Mouse (Mus musculus) forebrain, embryonic 15.5 days (tissue): ENCODE data around the gene Krt23. TPM values are rescaled to one million over a fixed set of nuclear protein-coding genes. Genes with fewer than 3 reads are reported as not detected.

Source experiments
- ATAC-seq: fragments of 200-750 bp; cut with Nextera tagmentation; replicated peaks from 2 replicates; pipeline ENCODE4 v1.8.0; 2017; ENCODE audit warnings: mild to moderate bottlenecking, moderate TSS enrichment, moderate library complexity
- H3K27ac ChIP-seq: fragments of 300-500 bp; sonication (generic); replicated peaks from 2 replicates; pipeline ENCODE4 v1.5.1; 2015; ENCODE audit warnings: mild to moderate bottlenecking, inconsistent platforms
- H3K27me3 ChIP-seq: fragments of 300-500 bp; sonication (generic); 2 replicates; pipeline ENCODE4 v1.6.1; 2015; ENCODE audit warnings: inconsistent platforms
- H3K36me3 ChIP-seq: fragments of 300-500 bp; sonication (generic); 2 replicates; pipeline ENCODE4 v1.6.1; 2015; ENCODE audit warnings: mild to moderate bottlenecking, inconsistent platforms
- H3K4me1 ChIP-seq: fragments of 300-500 bp; sonication (generic); 2 replicates; pipeline ENCODE4 v1.6.1; 2015; ENCODE audit warnings: inconsistent platforms
- H3K4me2 ChIP-seq: fragments of 300-500 bp; sonication (generic); replicated peaks from 2 replicates; pipeline ENCODE4 v1.6.1; 2015; ENCODE audit warnings: mild to moderate bottlenecking, inconsistent platforms
- H3K4me3 ChIP-seq: fragments of 300-500 bp; sonication (generic); 2 replicates; pipeline ENCODE4 v1.5.1; 2015; ENCODE audit warnings: mild to moderate bottlenecking, inconsistent platforms
- H3K9ac ChIP-seq: fragments of 300-500 bp; sonication (generic); replicated peaks from 2 replicates; pipeline ENCODE4 v1.6.1; 2015; ENCODE audit warnings: mild to moderate bottlenecking, inconsistent platforms
- H3K9me3 ChIP-seq: fragments of 300-500 bp; sonication (generic); 2 replicates; pipeline ENCODE4 v1.6.1; 2016; ENCODE audit warnings: inconsistent platforms
- WGBS: fragments of 180-500 bp; shearing (Covaris S2); methylation state at CpG from one replicate; pipeline ENCODE4 v1.1.7; 2015; ENCODE audit warnings: mixed read lengths; 5-methylcytosine and 5-hydroxymethylcytosine counted together
- polyA plus RNA-seq: library from polyadenylated mRNA; unstranded; fragments of >200 nt; fragmentation: Nextera tagmentation; extraction: Ambion mirVana; gene quantifications from 2 replicates; pipeline ENCODE4 v1.2.1, GENCODE M21; 2015

Gene Krt23
- polyA plus RNA-seq: 0.10 TPM in 1 of 2 replicates, not detected in the other

DNA sequence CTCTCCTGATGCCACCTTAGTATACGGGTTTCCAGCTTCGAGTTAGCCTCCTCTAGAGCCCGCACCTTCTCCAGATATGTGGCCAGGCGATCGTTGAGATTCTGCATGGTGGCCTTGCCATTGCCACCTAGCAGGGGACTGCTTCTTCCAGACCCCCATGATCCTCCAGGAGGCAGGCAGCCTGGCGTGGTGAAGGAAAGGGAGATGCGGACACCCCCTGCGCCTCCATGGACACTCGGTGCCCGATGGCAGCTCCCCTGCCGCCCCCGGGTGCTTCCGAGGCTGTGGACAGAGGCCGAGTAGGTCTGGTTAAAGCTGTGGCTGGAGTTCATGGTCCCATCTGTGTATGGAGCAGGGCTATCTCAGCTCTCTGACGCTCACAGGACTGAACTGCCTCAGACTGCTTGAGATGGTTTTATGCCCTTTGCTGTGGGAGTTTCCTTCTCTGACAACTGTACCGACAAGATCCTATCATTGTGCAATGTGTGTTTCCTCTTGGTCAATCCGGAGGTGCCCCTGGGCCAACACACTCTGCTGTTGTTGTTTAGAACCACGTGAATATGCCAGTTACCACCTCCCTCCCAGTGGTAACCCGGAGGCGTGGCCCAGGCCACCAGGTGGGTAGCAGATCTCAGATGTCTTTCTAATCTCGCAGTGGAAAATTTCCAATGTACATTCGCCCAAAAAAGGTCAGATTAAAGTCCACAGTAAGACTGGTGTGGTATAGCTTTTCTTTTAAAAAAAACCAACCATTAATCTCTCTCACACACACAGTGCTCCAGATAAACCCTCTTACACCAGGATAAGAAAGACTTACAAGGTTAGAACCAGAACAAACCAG, at the start of gene Krt23:
Gene Krt23 (minus strand): TSS at position 405 of the 841 bp plus-strand sequence.
- Histone ChIP-seq H3K4me3 (no peak within 1 kb of the TSS), H3K4me1 (0 out of 2 replicates have a peak, but pooled peaks cover 7% of the 10 kb centered on the region), H3K27ac (no peak within 1 kb of the TSS), H3K9me3 (no peaks in the 10 kb centered on the region), H3K36me3 (no peaks in the 10 kb centered on the region), H3K27me3 (no peaks in the 10 kb centered on the region), H3K9ac (no peak within 1 kb of the TSS), H3K4me2 (no peak within 1 kb of the TSS)
- 86% methylated on average over 22 of the region's 22 CpGs for WGBS
- no peak for ATAC-seq

DNA sequence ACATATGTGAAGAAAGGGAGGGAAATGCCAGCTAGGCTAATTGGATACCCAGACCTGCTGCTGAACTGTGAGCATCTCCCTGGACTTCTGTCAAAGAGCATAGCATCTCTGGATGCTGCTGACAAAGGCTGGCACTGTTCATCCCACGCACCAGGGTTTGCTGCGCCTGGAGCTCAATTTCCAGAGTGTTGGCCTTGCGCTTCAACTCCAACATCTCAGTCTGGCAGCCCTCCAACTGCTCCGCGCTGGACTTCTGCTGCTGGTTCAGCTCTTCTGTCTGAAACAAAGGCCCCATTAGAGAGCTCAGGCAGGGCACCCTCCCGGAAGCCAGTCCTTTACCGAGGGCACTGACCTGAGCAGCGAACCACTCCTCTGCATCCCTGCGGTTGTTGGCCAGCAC, 46.8 kb upstream of the Krt23 start:
- Histone ChIP-seq H3K36me3 (no peaks in the 10 kb centered on the region), H3K4me2 (no peak overlapping the region), H3K27ac (no peak overlapping the region), H3K4me3 (no peak overlapping the region), H3K4me1 (peaks cover 4% of the 10 kb centered on the region; the same call in 1 of the 2 replicates), H3K9me3 (no peaks in the 10 kb centered on the region), H3K27me3 (no peaks in the 10 kb centered on the region), H3K9ac (no peak overlapping the region)
- WGBS: 32% methylated on average over 9 of the region's 9 CpGs
- ATAC-seq: no peak

DNA sequence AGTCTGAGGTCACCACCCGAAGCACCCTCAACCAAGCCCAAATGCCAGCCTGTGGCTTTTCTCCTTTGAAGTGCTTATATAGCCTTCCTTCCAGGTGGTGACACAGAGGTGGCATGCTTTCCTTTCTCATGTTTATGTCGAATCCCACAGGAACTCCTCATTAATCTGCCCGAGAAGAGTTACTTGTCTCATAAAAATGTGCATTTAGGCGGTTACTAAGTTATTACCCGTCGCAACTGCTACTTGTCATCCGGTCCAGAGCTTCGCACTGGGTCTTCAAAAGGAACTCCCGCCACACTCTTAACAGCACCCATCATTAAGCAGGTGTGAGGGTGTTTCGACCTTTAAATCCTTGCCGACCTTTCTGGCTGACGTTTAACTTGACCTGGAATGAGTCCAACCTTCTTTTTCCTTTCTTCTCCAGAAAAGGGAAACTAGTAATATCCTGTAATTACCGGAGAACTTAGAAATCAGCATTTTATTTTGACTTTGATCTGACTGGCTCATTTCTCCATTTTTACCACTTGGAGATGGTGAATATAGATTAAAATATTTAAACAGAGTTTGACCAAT, 28.4 kb upstream of the Krt23 start, which contains the start of gene Krt39:
Gene Krt39 (minus strand): TSS at position 51 of the 573 bp plus-strand sequence.
- Histone ChIP-seq H3K27me3 (no peaks in the 10 kb centered on the region), H3K9ac (no peak within 1 kb of the TSS)
- 87% methylated on average over 13 of the region's 13 CpGs for WGBS

DNA sequence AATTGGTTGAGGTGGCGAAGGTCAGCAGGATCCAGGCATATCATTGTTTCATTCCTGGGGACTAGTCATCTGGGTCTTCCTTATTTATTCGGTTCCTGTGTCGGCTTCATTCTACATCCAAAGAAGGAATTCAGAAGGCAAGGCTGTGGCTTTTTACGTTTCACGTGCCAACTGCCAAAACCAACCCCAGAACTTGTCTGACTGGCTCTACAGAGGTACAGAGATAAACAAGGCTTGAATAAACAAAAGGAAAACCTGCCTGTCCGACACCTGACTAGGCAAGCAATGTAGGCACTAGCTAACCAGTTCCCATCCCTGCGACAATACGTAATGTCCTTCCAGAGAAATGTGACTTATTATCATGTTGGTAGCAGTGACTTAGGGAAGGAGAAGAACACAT, 21.2 kb upstream of the Krt23 start:
- 89% methylated on average over 8 of the region's 8 CpGs for WGBS
- H3K9me3 ChIP-seq: no peaks in the 10 kb centered on the region
- H3K9ac ChIP-seq: no peak overlapping the region
- no peaks in the 10 kb centered on the region for H3K4me1 ChIP-seq
- H3K27ac ChIP-seq: no peak overlapping the region
- no peaks in the 10 kb centered on the region for H3K36me3 ChIP-seq
- no peak for ATAC-seq
- no peak overlapping the region for H3K4me2 ChIP-seq
- no peak overlapping the region for H3K4me3 ChIP-seq
- no peaks in the 10 kb centered on the region for H3K27me3 ChIP-seq

More for the DNA sequence above, 28.4 kb upstream of the Krt23 start, which contains the start of gene Krt39:
- Histone ChIP-seq H3K9me3 (no peaks in the 10 kb centered on the region), H3K27ac (no peak within 1 kb of the TSS), H3K4me2 (no peak within 1 kb of the TSS), H3K4me1 (no peaks in the 10 kb centered on the region), H3K36me3 (no peaks in the 10 kb centered on the region), H3K4me3 (no peak within 1 kb of the TSS)
- ATAC-seq: no peak

DNA sequence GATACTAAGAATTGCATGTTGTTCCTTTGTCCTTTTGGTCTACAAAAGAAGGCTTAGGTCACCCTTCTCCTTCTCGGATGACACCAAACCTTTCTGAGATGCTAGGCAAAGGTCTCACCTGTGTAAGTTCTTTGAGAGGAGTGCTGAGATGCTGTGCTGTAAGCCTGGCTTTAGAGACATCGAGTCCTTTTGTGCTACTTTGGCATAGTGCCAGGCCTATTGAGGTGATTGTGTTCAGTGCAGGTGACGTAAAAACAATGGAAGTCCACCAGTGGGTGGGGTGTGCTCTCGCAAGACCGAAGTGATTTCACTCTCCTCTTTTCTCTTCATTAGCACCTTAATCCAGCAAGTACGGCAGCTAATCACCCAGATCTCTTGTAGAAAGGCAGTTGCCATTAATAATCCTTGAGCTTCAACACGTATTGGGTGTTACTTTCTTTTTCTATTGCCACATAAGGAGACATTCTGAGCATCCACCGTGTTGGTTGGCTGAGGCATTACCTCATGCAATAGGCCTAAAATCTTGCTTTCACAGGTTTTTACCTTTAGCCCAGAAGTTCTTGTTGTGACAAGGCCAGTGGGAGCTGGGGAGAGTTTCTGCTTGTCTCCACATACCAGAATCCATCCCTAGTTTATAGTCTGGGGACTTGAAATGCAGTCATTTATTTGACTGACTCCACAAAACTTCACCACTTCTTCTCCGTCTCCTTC, 7.3 kb upstream of the Krt23 start:
- WGBS: 44% methylated on average over 9 of the region's 9 CpGs
- Histone ChIP-seq H3K9ac (no peak overlapping the region), H3K4me3 (no peak overlapping the region), H3K9me3 (no peaks in the 10 kb centered on the region), H3K27me3 (no peaks in the 10 kb centered on the region), H3K36me3 (no peaks in the 10 kb centered on the region), H3K4me1 (no peaks in the 10 kb centered on the region), H3K27ac (no peak overlapping the region), H3K4me2 (no peak overlapping the region)
- ATAC-seq: no peak

DNA sequence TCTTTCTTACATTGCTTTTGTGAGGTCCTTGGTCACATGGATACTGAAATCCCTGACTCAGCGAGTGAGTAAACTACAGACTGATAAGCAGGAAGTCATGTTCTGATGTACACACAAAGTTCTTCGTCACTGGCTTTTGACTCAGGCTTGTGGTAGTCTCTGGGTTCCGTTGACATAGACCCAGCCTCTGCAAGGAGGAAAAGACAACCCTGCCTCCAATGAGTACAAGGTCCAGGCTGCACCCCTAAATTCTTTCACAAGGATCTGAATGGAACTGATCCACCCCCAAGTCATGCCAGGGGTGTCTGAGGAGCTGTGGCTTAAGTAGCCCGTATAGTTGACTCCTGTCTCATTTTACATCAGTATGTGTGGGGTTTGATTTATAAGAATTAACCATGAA, 3.5 kb upstream of the Krt23 start:
- WGBS: 88% methylated on average over 4 of the region's 4 CpGs
- H3K4me3 ChIP-seq: no peak overlapping the region
- H3K9ac ChIP-seq: no peak overlapping the region
- no peaks in the 10 kb centered on the region for H3K9me3 ChIP-seq
- ATAC-seq: no peak
- no peaks in the 10 kb centered on the region for H3K27me3 ChIP-seq
- H3K36me3 ChIP-seq: no peaks in the 10 kb centered on the region
- no peak overlapping the region for H3K27ac ChIP-seq
- no peak overlapping the region for H3K4me2 ChIP-seq
- H3K4me1 ChIP-seq: no peaks in the 10 kb centered on the region

DNA sequence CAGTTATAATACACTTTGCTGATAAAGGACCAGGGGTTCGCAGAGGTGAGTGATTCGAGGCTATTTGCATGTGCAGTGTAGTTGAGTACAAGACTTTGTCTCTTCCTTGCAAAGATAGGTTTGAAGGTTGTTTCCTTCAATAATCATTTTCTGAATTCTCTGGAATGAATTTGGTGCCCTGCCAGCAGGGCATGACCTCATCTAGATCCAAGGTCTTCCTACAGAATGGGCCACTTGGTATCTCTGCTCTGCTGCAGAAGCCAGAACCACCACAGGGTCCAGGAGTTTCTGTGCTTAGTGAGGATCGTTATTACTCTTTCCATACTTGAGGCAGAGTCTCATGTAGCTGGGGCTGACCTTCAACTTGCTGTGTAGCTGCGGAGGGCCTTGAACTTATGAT, 1.8 kb upstream of the Krt23 start:
- Histone ChIP-seq H3K4me2 (no peak overlapping the region), H3K27me3 (no peaks in the 10 kb centered on the region), H3K9ac (no peak overlapping the region), H3K27ac (no peak overlapping the region), H3K9me3 (no peaks in the 10 kb centered on the region), H3K4me3 (no peak overlapping the region), H3K36me3 (no peaks in the 10 kb centered on the region), H3K4me1 (no peaks in the 10 kb centered on the region)
- ATAC-seq: no peak
- WGBS: 92% methylated on average over 4 of the region's 4 CpGs

DNA sequence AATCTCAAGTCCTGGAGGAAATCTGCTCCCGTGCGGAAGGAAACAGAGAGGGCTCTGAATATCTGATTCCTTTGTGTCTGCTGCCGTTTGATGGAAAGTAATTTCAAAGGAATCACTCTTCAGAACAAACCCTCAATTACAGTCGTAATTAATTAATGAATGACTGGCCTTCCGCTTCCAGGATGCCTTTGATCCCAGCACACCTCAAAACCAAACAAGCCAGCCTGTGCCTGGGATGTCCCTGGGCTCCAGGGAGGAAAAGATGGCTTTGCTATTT, 575 bp upstream of the Krt23 start:
- H3K4me2 ChIP-seq: no peak overlapping the region
- no peaks in the 10 kb centered on the region for H3K36me3 ChIP-seq
- H3K4me3 ChIP-seq: no peak overlapping the region
- no peaks in the 10 kb centered on the region for H3K27me3 ChIP-seq
- no peak for ATAC-seq
- H3K27ac ChIP-seq: no peak overlapping the region
- H3K9ac ChIP-seq: no peak overlapping the region
- WGBS: 34% methylated on average over 5 of the region's 5 CpGs
- no peaks in the 10 kb centered on the region for H3K9me3 ChIP-seq
- 0 out of 2 replicates have a peak, but pooled peaks cover 5% of the 10 kb centered on the region for H3K4me1 ChIP-seq

DNA sequence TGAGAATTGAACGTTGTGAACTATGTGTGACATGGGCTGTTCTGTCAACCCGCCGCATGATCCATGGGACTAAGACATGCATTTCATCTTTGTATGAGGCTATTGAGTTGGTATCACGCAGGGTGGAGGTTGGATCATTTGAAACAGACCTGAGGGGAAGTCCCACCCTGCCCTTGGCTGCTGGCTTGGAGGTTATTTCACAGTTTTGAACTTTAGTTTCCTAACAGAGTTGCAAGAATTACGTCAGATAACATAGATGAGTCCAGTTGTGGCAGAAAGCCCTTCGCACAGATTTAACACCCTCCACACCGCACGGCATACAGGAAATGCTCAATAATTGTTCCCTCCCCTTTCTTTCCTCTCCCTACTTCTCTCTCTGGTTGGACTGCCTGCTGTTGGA, 1.9 kb downstream of the Krt23 start:
- H3K27ac ChIP-seq: no peak overlapping the region
- H3K9ac ChIP-seq: no peak overlapping the region
- H3K4me1 ChIP-seq: 0 out of 2 replicates have a peak, but pooled peaks cover 7% of the 10 kb centered on the region
- no peak for ATAC-seq
- H3K27me3 ChIP-seq: no peaks in the 10 kb centered on the region
- no peak overlapping the region for H3K4me2 ChIP-seq
- 92% methylated on average over 8 of the region's 8 CpGs for WGBS
- H3K9me3 ChIP-seq: no peaks in the 10 kb centered on the region
- H3K36me3 ChIP-seq: no peaks in the 10 kb centered on the region
- H3K4me3 ChIP-seq: no peak overlapping the region

DNA sequence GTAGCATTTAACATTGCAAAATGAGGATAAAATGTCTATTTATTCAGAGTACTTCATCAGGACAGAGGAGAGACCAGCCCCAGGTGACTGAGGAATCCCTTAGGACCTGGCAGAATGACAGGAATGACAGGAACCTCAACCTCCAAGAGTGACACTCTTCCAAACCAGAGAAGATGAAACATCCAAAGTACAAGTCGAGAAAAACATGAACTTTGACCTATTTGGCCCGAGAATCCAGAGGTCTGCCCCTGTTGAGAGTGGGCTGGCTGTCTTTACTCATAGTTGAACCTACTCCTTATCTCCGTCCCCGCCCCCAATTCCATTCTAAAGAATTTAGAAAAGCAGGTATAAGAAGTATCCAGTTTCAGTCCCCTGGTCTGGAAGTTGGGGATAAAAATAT, 2.3 kb downstream of the Krt23 start:
- Histone ChIP-seq H3K9me3 (no peaks in the 10 kb centered on the region), H3K4me1 (0 out of 2 replicates have a peak, but pooled peaks cover 7% of the 10 kb centered on the region), H3K27ac (no peak overlapping the region), H3K27me3 (no peaks in the 10 kb centered on the region), H3K4me3 (no peak overlapping the region), H3K4me2 (no peak overlapping the region), H3K36me3 (no peaks in the 10 kb centered on the region), H3K9ac (no peak overlapping the region)
- 81% methylated on average over 4 of the region's 4 CpGs for WGBS
- ATAC-seq: no peak

DNA sequence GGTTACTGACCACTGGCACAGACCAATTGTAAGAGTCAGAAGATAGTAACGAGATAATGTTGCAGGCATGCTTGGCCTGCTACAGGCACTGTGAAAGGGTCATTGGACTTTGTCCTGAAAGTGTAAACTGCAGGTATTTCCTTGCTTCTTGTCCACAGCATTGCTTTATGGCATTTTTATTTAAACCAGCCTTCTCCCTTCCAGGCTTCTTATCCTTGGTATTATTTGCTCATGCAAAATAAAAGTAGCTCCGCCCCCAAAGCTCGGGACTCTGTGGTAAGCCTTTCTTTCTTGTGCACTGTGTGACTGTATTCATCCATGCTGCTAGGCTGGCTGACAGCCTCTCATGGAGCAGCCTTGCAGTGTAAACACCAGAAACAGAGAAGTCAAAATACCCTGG, 3.7 kb downstream of the Krt23 start:
- 0 out of 2 replicates have a peak, but pooled peaks cover 7% of the 10 kb centered on the region for H3K4me1 ChIP-seq
- no peaks in the 10 kb centered on the region for H3K36me3 ChIP-seq
- no peaks in the 10 kb centered on the region for H3K9me3 ChIP-seq
- no peaks in the 10 kb centered on the region for H3K27me3 ChIP-seq
- H3K4me2 ChIP-seq: no peak overlapping the region
- H3K4me3 ChIP-seq: no peak overlapping the region
- H3K27ac ChIP-seq: no peak overlapping the region
- WGBS: 31% methylated on average over 3 of the region's 3 CpGs
- H3K9ac ChIP-seq: no peak overlapping the region
- ATAC-seq: no peak

DNA sequence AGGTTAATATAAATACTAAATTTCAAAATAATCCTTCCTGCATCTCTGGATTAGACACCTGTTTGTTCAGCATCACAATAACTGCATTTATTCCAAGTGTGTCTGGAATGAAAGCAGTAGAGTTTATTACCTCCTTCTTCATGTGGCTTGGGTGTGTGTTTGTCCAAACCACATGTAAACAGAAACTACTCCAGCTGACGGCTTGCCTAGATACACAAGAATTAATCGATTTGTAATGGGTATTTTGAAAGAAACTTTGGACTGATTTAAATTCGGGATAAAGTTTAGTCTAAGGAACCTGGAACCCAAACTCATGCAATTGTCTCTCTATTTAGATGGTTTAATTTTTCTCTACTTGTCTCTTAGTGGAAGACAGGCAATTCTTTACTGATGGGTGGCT, 18.0 kb downstream of the Krt23 start:
- 90% methylated on average over 3 of the region's 3 CpGs for WGBS
- ATAC-seq: no peak
- H3K4me1 ChIP-seq: no peaks in the 10 kb centered on the region
- no peaks in the 10 kb centered on the region for H3K27me3 ChIP-seq
- no peak overlapping the region for H3K27ac ChIP-seq
- H3K9me3 ChIP-seq: no peaks in the 10 kb centered on the region
- no peak overlapping the region for H3K9ac ChIP-seq
- H3K4me3 ChIP-seq: no peak overlapping the region
- H3K4me2 ChIP-seq: no peak overlapping the region
- H3K36me3 ChIP-seq: no peaks in the 10 kb centered on the region
